Mouse (Mus musculus) cerebellum, adult 9-10 months (tissue): Measurements from ENCODE around the gene Itih5.

Experiments used
- DNase-seq: peaks from one replicate; pipeline ENCODE4 v3.0.0; 2022

Gene Itih5

DNA sequence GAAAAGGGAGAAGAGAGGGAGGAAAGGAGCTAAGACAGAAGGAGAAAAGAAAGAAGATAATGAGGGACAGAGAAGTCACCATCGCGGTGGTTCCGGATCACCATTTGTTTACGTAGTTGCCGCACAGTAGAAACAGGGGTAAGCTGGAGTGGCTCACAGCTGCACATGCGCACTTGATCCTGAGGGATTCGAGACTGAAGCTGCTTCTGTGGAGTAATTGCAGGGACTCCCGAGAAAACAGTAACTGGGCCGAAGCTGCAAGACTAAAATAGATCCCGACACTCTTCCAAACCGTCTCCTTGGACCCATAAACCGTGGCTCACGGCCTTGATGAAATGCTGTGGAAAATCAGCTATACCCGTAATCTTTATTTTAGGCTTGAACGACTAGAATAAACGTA lies 16.6 kb downstream of the Itih5 start:
- no peak for DNase-seq

DNA sequence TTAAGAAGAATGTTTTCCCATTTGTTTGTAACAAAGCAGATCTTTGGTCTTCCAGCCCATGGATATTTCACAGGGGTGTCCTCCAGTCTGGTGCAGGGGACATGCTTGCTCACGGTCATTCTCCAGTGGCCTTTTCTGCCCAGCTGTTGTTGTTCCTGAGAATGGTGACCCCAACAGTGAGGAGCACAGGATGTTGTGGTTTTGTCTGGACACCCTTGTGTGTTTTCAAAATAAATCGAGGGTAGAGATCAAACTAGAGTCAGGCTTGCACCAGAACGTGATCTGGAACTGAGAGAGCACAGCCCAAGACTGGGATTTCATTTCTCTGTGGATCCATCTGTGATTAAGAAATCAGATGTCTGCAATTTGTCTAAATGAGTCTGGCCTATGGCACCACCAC lies 40.2 kb downstream of the Itih5 start:
- no peak for DNase-seq

DNA sequence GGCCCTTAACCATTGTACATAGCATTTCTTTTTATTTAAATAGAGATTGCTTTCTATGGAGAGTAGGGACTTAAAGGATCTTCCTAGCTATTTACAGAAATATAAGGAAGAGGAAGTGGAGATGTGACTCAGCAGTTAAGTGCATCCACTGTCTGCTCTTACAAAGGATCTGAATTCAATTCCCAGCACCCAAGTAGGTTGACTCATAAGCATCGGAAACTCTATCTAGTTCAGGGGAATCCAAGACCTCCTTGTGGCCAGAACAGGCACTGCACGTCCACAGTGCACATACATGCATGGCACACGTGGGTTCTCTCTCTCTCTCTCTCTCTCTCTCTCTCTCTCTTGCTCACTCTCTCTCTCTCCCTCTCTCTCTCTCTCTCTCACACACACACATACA lies 41.8 kb downstream of the Itih5 start:
- no peak for DNase-seq

DNA sequence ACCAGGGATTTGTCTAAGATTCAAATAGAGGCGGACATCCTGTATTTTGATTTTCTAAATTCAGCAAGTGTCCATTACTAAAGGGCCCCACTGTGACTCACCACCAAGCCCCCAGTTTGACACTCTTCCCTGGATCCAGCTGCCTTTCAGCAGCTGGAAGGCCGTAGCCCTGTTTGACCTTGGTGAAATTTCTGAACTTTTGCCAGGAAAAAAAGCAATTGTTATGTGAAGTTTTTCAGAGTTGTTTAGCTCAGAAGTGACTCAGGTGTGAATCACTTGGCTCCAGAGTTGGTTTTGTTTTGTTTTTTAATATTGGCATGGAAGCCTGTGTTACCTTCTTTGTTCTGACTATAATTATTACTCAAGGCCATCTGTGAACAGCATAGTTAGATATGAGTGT lies 46.0 kb downstream of the Itih5 start:
- DNase-seq: no peak

DNA sequence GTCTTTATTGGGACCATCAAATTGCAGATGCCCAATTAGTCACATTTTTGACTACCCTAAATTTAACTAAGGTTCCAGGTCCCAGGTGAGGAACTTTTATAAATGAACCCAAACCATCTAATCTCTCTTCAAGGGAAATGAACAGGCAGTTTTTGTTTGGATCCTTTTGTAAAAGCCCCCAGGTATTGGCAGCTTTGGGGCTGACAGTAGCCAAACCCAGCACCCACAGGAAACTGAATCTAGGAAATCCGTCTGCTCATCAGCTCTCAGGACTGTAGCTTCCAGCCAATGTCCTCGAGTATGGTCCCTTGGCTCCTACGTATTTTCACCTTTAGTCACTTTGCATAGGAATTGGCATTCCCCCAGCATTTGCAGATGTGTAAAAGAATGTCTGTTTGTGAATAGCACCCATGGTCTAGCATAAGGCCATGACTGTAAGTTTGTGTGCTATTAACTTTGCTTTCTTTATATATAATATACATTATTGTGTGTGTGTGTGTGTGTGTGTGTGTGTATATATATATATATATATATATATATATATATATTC lies 47.4 kb downstream of the Itih5 start:
- DNase-seq: no peak

DNA sequence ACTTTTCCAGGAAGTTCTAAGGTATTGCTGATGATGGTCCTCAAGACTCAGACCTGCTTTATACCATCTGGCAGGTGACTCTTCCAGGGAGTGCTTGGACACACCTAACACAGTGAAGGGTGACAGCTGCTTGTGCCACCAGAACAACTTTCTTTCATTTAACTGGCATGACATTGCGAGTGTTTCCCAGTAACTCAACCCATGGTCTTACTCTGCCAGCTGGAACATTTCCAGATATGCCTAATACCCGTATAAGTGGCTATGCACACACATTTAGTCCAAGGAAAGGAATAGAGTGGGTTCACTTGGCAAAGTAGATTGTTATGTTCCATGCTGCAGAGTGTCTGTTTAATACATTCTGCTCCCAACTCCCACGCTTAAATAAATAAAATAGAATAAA lies 50.9 kb downstream of the Itih5 start:
- no peak for DNase-seq

DNA sequence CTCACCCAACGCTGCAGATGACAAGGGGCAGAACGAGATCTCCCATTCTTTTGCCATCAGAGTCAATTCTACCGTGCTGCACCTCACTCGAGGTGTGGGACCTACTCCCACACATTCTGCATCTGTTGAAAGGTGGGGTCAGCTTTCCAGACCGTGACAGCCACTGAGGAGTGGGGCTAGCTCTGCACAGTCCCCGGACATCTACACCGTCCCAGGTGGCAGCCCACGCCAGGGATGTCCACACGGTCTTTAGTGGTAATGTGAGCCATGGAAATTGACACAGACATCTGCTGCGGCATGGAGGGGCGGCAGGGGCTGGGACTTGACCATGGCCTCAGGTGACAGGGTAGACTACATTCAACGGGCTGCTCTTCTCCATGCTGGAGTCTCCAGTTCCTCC lies 60.1 kb downstream of the Itih5 start:
- no peak for DNase-seq

DNA sequence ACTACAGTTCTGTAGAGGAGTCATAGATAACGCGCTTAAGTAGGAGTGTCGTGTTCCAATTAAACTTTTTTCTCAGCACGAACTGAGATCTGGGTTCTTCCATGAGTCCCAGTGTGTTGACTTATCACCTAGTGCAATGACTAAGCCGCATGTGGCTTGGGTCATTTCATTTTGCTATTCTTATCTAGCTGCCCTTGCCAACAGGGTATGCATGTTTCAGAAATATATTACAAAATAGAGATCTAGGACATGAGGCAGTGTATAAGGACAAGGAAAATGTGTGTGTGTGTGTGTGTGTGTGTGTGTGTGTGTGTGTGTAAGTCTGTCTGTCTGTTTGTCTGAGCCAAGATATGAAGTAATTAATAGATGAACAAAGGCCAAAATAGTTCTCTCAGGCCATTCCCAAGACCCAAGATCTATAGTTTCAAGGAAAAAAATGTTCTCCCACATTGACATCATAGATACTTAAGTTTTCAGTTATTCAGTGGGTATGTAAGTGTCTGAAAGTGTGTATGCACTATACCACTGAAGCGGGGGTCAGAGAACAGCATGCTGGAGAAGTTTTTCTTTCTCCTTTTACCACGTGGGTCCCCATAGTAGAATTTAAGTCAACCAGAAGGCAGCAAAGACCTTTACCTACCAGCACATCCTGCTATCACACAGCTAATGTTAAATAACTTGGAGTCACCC lies 62.6 kb downstream of the Itih5 start:
- DNase-seq: no peak

DNA sequence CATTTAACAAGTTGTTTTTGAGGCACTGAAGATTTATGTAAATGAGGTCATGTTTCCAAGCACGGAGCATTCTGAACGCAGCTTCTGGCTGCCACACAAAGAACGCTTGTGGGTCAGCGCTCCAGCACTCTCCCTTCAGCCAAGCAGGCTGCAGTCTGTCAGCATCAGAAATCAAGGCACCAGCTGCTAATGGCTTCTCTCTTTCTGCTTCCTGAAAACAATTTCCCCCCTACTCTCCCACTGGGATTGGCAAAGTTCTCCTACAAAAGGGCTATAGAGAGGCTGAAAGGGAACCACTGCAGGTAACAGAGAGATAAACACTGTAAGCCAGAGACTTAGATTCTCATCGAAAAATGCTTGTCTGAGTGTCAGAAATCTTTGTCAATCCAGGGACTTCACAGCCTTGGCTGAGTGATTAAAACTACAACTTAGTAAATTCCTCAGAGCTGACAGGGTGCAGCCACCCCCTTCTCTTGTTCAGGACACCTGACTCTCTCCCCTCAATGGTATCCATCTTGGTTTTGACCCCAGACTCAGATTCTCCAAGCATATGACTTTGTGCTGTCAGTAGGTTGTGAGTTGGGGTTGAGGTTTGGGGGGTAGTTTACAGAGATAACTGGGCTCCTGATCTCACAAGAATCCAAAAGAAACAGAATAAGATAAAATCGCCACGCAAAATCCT lies 63.3 kb downstream of the Itih5 start:
- DNase-seq: peak; percentile 4

DNA sequence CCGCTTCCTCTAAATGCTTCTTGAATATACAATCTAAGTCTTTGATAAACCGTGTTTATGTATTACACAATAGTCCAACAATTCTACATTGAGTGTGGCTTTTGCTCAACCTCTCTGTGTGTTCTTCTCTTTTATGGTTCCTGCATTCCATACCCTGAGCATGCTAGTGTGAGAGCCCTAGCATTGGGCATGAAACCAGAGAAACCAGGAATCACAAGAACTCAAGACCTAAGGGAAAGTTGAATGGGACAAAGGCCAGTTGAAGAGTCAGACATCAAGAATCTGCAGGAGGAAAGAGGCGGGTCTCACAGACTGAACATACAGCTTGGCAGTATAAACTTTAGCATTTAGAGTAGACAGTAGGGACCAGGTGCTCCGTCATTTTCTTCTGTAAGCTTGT lies 68.5 kb downstream of the Itih5 start:
- DNase-seq: no peak

DNA sequence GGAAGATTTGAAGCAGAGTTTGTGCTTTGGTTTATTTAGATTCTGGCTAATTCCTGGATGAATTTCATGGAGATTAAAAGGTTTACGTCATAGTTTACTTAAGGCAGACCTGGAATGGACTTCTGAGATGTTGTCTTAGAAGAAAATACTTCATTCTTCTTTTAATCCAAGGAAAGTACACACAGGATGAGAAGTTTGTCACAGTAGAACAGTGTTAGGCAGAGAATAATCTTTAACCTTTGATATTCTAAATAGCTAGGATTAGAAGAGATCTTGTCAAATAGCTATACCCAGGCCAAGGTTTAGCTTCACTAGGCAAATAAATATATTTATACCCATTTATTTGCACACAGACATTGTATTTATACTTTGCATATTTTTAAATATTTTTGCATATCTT lies 73.5 kb downstream of the Itih5 start:
- DNase-seq: no peak

DNA sequence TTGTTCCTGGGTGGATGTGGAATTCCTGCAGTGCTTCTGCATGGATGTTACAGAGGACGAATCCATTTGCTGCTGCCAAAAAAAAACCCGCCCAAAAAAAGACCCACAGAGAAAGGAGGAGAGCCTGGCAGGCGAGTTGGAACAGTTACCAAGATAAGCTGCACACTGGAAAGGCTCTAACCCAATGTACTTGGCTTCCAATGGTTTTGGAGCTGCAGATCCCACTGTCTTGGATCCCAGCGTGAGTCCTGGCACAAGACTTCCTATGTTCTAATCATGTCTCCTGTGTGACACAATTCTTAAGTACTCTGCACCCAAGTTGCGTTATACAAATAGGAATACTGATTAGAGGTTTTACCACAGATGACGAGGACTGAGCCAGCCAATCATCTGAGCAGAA lies 78.6 kb downstream of the Itih5 start:
- no peak for DNase-seq

DNA sequence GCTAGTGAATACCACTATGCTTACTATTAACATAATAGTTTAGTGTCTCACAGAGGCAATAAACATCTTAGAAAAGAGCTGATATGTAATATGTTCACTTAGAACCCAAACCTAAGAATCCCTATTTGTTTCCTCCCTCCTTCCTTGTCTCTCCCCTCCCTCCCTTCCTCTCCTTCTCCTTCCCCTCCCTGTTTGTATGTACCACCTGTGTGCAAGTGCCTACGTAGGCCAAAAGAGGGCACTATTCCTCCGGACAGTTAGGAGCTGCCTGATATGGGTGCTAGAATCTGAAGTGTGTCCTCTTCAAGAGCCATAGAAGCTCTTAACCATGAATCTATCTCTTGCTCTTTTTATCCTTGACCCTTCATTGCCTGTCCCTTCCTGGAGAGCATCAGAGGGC lies 83.2 kb downstream of the Itih5 start:
- DNase-seq: no peak

DNA sequence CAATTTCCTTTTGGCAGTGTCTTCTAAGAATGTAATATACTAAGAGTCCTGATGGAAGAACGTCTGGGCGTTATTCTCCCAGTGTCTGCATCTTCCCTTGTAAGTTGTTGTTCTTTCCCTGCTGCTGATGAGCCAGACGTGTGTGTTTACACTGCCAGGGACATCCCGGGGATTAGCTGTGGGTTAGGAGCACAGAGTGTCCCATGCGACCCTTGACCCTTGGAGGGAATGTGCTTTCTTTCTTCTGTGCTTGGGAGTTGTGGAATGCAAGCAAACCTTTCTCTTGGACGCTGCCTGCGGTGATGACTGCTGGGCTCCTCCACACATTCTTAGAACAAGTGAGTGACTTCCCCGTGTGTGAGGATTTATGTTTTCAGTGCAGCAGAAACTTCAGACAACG lies 89.6 kb downstream of the Itih5 start:
- no peak for DNase-seq

DNA sequence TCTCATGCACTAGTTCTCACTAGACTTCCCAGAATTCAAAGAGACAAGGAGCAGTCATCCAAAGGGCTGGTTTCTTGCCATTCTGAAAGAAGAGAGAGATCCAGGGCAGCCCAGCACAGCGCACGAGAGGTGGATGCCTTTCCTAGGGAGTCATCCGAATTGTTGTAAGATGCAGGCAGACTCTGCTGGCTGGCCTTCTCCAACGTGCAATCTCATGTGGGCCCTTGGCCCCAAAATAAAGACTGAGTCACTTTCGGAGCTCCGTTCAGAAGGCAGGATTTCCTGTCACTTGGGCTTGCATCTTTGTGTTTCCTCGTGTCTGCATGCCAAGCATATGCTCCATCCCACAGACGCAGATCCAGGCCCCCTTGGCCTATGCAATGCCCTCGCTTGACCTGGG lies 97.1 kb downstream of the Itih5 start:
- no peak for DNase-seq

DNA sequence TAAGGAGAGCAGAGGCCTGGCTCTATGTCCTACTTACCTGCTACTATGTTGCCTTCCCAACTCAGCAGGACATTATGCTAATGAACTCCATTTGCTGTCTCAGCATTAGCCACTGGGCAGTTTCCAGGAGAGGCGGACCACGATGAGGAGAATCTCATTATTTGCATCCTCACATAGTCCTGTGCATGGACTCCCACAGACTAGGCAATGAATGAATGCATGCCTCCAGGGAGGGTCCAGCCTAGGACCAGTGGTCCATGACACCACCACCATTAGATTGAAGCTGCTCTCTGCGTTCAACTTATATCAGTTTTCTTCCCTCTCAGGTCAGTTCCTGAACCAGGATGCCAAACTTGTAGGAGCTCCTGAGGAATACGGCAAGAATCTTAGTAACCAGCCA lies 97.6 kb downstream of the Itih5 start:
- DNase-seq: no peak

DNA sequence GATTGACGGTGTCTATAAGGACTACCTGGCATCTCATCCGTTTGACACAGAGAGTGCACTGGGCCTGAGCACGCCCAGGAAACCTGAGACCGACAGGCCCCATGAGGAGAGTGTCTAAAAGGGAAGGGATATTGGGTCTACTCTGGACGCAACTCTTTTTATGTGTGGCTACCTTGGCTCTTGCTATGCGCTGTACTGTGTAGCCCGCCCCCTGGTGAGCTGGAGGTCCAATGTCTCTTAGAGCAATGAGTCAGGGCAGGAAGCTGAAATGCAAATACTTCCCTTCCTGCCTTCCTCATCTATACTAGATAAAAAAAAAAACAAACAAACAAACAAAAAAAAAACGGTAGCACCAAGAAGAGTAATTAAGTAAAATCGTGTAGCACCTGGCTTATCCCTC lies 98.1 kb downstream of the Itih5 start:
- no peak for DNase-seq

DNA sequence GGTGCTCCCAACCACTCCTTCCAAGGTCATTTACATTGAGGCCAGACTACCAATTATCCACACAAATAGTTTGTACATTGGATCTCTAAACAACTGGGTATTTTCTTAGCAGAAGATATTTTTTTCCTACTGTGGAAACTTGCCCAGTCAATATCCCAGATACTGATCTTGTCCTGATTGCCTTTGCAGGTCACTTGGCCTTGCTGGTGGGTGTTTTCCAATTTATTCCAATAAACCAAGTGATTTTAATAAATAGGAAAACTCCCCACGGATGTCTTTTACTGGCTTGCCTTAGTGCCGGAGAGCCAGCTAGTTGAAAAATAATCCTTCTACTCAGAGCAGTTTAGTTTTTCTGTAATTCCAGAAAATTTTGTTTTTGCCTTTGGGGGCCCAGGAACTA lies 98.6 kb downstream of the Itih5 start:
- DNase-seq: no peak

DNA sequence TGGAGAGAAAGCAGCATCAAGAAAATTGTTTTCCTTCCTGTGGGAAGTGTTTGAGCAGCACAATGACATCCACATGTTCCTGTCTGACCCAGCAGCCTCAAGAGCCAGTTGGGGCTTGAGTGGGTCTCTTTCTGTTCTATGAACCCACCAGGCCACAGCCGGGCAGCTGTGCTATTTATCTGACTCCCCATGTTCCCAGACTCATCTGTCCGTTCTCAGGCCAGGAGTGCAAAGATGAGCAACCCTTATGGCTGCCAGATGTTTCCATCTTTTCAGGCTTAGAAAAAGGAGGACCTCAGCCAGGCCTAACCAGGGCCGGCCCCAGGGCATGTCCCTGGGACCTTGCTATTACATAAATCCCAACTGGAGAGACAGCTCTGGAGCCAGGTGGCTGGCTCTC lies 100.0 kb downstream of the Itih5 start:
- DNase-seq: no peak

DNA sequence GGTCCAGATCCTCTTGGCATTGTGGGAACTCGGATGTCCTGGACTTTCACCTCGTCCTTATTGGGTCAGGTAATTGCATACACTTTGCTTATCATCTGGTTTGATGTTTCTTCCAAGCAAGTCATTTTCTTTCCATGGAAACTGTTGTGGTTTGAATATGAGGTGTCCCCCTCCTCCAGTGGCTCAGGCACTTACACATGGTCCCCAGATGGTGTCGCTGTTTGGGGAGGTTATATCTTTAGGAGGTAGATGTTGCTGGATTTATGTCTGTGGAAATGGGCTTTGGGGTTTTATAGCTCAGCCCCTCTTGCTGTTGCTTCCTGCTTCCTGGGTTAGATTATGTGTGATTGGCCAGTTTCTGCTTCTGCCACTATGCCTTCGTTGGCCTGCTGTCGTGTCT lies 103.6 kb downstream of the Itih5 start:
- DNase-seq: no peak

DNA sequence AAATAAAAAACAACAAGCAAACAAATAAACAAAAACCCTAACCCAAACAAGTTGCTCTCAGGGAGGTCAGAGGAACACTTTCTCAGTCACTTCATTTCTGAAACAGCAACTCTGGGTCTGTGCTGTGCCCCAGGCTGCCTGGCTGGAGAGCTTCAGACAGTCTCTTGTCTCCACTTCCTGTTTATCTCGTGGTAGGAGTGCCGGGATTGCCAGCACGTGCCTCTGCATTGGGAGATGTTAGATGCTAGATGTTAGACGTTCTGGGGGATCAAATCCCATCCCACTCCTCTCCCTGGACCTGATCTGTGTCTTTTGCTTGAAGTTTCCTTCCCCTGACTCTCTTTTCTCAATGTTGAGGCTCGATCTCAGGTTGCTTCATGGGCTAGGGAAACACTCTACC lies 104.9 kb downstream of the Itih5 start:
- DNase-seq: no peak

DNA sequence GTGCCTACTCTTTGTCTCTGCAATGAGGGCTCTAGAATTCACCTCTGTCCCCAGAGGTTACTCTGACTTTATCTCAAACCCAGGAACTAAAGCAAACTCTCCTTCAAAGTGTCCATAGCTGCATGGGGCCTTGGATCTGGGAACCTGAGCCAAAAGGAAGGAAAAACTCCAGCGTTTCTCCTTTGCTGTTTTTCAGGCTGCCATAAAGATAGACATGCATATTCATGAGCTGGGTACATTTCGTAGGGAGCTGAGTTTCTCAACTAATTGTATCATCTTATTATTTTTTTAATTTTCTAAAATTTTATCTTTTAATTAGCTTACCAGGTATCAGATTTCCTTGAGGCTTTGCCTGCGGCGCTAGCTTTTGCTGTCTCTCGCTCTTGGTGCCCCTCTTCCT lies 106.7 kb downstream of the Itih5 start:
- DNase-seq: no peak

DNA sequence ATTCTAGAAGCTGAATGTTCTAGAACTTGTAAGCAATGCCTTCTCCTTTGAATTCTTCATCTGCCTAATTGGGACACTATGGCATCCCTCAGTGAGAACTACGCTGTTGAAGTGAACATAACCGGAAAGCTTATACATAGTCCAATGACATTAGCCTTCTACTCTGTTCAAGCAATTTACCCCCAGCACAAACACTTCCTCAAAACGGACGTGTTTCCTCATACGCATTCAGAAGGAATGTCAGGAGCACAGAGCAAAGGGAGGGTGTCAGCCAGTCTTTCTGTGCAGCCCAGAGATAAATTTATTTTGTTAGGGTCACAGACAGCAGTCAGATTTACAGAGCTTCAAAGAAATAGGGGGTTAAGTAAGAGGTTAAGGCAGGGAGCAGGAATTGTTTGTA lies 108.0 kb downstream of the Itih5 start:
- no peak for DNase-seq

DNA sequence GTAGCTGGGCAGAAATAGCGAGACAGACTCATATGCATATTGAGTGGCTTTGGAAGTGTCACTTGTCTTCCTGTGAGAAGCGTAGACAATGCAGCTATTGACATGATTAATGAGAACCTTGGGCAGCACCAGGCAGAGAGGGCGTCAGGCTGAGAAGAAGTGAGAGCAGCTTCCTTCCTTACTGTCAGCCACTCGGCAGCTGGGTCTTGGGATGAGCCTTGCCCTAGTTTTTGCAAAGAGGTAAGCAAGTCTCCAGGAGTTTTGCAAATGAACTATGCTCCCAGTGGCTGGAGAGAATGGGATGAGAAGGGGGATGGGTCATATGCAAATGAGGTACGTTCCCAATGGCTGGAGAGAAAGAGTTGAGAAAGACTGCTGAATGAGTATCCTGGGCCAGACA lies 109.4 kb downstream of the Itih5 start:
- DNase-seq: no peak

DNA sequence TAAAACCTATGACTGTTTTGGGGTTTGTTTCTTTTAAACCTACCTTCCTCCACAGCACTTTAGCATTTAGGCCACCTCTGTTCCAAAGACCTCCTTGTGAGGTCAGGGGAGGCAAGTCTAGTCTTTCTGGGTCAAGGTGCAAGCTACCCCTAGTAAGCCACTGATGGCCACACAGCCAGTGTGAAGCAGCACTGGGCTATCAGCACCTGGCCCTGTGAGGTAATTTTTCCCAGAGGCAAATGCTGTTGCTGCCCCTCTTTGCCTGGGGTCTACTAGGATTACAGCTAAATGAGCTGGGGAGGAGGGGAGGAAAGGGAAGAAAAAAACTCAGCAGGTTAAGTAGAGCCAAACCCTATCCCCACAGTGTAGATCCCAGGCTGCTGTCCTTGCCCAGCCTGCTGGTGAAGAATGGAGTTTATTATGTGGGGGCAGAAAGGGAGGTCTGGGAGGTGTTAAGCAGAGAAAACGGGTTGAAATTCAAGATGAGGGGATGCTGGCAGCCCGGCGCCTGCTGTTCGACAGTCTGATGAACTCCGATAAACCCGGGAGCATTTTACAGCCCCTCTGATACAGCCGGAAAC lies 110.6 kb downstream of the Itih5 start:
- no peak for DNase-seq
